Mouse (Mus musculus): ENCODE data around the gene Sprr2h.

Sprr2h gene

GRCm38 (mm10) chr3:92385385-92385784 lies at the start of gene Sprr2h:
Sprr2h (plus strand) TSS chr3:92385685.
- DNase-seq (ENCODE audit: low spot score): no peak

DNA sequence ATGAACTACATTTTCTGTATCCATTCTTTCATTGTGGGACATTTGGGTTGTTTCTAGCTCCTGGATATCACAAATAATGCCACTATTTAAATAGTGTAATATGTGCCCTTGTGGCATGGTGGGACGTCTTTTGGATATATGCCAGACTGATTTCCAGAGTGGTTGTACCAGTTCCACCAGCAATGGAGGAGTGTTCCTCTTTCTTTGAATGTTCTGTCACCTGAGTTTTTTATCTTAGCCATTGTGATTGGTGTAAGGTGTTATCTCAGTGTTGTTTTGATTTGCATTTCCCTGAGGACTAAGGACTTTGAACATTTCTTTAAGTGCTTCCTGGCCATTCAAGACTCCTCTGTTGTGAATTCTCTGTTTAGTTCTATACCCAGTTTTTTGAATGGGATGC lies 49.2 kb upstream of the Sprr2h start:
- no peak for DNase-seq (ENCODE audit: low spot score)

DNA sequence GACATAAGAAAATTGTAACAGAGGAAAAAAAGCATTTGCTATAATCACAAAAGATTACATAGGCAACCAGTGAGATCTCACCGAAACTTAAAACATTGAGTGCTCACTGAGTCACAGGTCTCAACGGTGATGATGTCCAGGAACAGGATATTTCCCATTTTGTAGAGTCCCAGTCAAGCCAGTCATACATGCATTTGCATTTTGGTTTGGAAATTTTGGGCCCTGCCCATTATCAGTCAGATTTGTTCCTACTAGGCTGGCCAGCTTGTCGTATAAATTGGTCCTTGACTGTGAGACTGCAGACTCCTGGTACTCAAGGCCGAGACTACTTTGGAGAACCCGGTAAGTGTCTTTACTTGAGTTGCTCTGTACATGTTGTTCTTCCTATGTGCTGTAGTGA lies 46.6 kb upstream of the Sprr2h start, which contains the start of gene Sprr2d:
Gene Sprr2d, plus strand, starts transcription at position 301 of the 400 bp plus-strand sequence.
- DNase-seq (ENCODE audit: low spot score): no peak

DNA sequence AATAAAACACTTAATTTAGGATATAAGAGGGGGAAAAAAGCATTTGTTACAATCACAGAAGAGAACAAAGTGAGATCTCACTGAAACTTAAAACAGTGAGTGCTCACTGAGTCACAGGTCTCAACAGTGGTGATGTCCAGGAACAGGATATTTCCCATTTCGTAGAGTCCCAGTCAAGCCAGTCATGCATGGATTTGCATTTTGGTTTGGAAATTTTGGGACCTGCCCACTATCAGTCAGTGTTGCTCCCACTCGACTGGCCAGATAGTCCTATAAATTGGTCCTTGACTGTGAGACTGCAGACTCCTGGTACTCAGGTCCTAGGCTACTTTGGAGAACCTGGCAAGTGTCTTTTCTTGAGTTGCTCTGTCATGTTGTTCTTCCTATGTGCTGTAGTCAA lies 33.6 kb upstream of the Sprr2h start, which contains the start of gene Sprr2e:
Gene Sprr2e, plus strand, starts transcription at position 301 of the 400 bp plus-strand sequence.
- no peak for DNase-seq (ENCODE audit: low spot score)

GRCm38 (mm10) chr3:92361619-92362018 lies 23.9 kb upstream of the Sprr2h start:
- no peak for DNase-seq (ENCODE audit: low spot score)

- DNase-seq (ENCODE audit: low spot score): no peak
These were observed 20.6 kb upstream of the Sprr2h start, which contains the start of gene Sprr2f for GRCm38 (mm10) chr3:92364887-92365286. Sprr2f (plus strand) TSS chr3:92365187.

- no peak for DNase-seq (ENCODE audit: low spot score)
These were observed 11.9 kb upstream of the Sprr2h start for GRCm38 (mm10) chr3:92373613-92374012.

DNA sequence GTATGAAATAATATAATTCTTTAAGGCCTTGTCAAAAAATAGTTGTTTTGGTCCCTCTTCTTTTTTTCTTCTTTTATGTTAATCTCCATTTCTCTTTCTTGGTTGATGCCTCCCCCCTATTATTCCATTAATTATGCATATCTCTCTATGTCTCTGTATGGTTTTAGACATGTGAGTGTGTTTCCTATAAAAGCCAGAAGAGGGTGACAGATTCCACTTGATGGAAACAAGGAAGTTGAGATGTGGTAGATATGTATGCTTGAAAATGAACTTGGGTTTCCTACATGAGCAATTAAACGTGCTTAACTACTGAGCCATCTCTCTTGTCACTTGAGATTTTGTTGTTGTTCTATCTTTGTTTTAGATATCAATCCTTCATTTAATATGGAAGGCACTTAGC lies 8.8 kb downstream of the Sprr2h start:
- no peak for DNase-seq (ENCODE audit: low spot score)

- no peak for DNase-seq (ENCODE audit: low spot score)
These were observed 22.2 kb downstream of the Sprr2h start, which contains the start of gene Sprr2i for GRCm38 (mm10) chr3:92407691-92408090. Sprr2i (plus strand) TSS chr3:92407991.

DNA sequence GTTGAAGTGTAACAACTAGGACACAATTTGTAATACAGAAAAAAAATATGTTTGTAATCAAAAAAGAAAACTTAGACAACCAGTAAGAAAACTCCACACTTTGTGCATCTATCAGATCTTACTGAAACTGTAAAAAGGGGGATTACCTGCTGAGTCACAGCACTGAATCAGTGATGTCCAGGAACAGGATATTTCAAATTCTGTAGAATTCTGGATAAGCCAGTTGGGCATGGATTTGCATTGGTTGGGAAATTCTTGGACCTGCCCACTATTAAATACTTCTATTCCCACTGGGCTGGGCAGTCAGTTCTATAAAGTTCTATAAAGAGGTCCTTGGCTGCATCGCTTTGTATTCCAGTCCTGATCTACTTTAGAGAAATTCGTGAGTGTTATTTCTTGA lies 32.3 kb downstream of the Sprr2h start, which contains the start of gene Sprr2j-ps:
Gene Sprr2j-ps, plus strand, starts transcription at position 301 of the 400 bp plus-strand sequence.
- DNase-seq (ENCODE audit: low spot score): no peak

- DNase-seq (ENCODE audit: low spot score): no peak
These were observed 43.8 kb downstream of the Sprr2h start, which contains the start of gene Gm9774 for GRCm38 (mm10) chr3:92429323-92429722. Gm9774 (minus strand) TSS chr3:92429423.

DNA sequence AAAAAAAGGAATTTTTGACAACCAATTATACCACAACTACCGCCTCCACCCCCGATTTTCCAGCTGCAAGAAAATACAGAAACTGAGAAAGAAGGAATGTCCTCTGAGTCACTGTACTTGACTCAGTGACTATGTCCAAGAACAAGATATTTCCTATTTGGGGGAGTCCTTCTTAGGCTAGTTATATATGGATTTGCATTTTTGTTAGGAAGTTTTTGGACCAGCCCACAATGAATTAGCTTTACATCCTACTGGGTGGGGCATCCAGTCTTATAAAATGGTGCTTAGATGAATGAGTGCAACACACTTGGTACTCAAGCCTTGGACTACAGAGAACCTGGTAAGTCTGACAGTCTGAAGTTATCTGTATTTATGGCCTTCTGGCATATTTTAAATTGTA lies 46.8 kb downstream of the Sprr2h start, which contains the start of gene Sprr2k:
Gene Sprr2k, plus strand, starts transcription at position 301 of the 400 bp plus-strand sequence.
- DNase-seq (ENCODE audit: low spot score): no peak

Measured in lung, postnatal 25 days (tissue).